Mouse (Mus musculus) lung, postnatal 4 days (tissue): ENCODE results near the gene Gm49352.
"Not testable (repeated sequence)": the region's sequence is repeated elsewhere in the genome, so short reads cannot be mapped to it uniquely, and the experiment has no call there.

Source experiments
- DNase-seq, 2 experiments: peaks; one replicate each; pipeline ENCODE4 v3.0.0; 2021

Gene Gm49352

GRCm38 (mm10) chr13:61568074-61568473, at the start of gene Gm49352:
Gm49352 (minus strand) TSS chr13:61568174.
- DNase-seq = not testable (repeated sequence)

GRCm38 (mm10) chr13:61570027-61570426, 2.1 kb upstream of the Gm49352 start, which contains the start of gene Cts3:
Cts3 (minus strand) TSS chr13:61570127.
- DNase-seq = no peak

GRCm38 (mm10) chr13:61541631-61542030, 26.3 kb downstream of the Gm49352 start, which contains the start of gene Ctsm:
Ctsm (minus strand) TSS chr13:61541839.
- DNase-seq = no peak
